Mouse (Mus musculus) CH12.LX (cell line): ENCODE measurements around the gene Top3a.

ENCODE experiments used
- CTCF ChIP-seq, 2 experiments: IDR thresholded peaks in 1 of 2; conservative IDR thresholded peaks in 1 of 2; 2 replicates each; pipeline ENCODE4 v1.5.1; 2011 to 2012; ENCODE audit warnings: low read depth in 2 of 2, low read length in 2 of 2, improper control_type of control experiment in 1 of 2, inconsistent platforms in 1 of 2, mild to moderate bottlenecking in 1 of 2, moderate library complexity in 1 of 2
- USF1 ChIP-seq: IDR thresholded peaks from 2 replicates; pipeline ENCODE4 v1.6.1; 2014; ENCODE audit warnings: low read depth, mild to moderate bottlenecking, inconsistent platforms, low read length, improper control_type of control experiment

DNA sequence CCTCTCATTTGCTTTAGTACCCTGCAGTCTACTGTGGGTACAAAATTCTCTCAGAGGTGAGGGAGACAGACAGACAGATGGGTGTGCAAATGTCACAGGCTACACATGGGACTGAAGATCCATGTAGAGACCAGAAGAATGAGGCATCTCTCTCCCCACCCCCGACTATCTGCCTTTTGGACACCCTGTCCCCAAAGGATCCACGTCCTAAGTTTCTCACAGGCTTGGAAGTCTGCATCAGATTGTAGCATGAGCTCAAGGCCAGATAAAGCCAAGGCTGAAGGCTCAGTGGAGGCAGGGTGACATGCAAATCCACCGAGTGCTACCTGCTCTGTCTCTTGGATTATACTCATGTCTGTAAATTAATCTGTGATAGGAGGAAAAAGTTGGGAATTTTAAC lies 40.7 kb downstream of the Top3a start:
- no peak for TF ChIP-seq CTCF (conservative IDR thresholded peaks at IDR 0.05 in 1 of 2, IDR thresholded peaks at IDR 0.05 in 1 of 2; ENCODE audit: low read depth in 2 of 2, low read length in 2 of 2)
- no peak for TF ChIP-seq USF1
